Mouse (Mus musculus): ENCODE measurements at regions not wholly inside any gene's neighbourhood (a gene's known extent, or its start where the extent isn't known, plus 50 kb on each side); places are given as distances from the start of the nearest gene placed in this dataset.

- H3K4me1 ChIP-seq (replicated peaks; ENCODE audit: low read depth, low read length) = peaks cover 6% of the 10 kb centered on the region
- H3K27me3 ChIP-seq (ENCODE audit: insufficient read depth, low read length) = peaks cover 29% of the 10 kb centered on the region
- no peak overlapping the region for H3K4me3 ChIP-seq (replicated peaks; ENCODE audit: low read length)
- H3K36me3 ChIP-seq (ENCODE audit: insufficient read depth, low read length) = no peaks in the 10 kb centered on the region
- peaks cover 7% of the 10 kb centered on the region; the same call in 1 of the 2 replicates for H3K9me3 ChIP-seq (ENCODE audit: low read length)
- TF ChIP-seq NANOG (IDR thresholded peaks at IDR 0.05; ENCODE audit: borderline replicate concordance, low read length) (no peak), POU5F1 (IDR thresholded peaks at IDR 0.05; ENCODE audit: borderline replicate concordance, low read length) (no peak), CTCF (conservative IDR thresholded peaks at IDR 0.05; ENCODE audit: low read length) (no peak)
Observed at GRCm38 (mm10) chr13:52217066-52217465, 314.0 kb downstream of the Diras2 start.

DNA sequence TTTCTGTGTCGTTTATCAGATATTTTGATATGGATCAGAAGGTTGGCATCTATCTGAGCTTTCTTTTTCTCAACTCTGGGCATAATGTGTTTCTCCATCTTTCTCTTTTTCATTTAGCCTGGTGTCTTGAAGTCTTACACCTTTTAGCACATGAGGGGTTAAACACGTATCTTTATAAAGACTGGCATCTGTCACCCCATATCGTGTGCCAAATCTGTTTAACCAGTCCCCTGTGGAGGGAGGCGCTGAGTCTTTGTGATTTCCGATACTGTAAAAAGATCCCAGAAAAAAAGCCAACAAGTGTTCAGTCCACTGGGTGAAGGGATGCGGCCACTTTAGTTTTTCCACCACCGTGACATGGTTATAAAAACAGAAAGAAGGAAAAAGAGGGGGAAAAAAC lies 313.3 kb downstream of the Diras2 start:
- peaks cover 7% of the 10 kb centered on the region; the same call in 1 of the 2 replicates for H3K9me3 ChIP-seq (ENCODE audit: low read length)
- H3K4me3 ChIP-seq (replicated peaks; ENCODE audit: low read length) = no peak overlapping the region
- peaks cover 12% of the 10 kb centered on the region for H3K4me1 ChIP-seq (replicated peaks; ENCODE audit: low read depth, low read length)
- peaks cover 29% of the 10 kb centered on the region for H3K27me3 ChIP-seq (ENCODE audit: insufficient read depth, low read length)
- TF ChIP-seq CTCF (conservative IDR thresholded peaks at IDR 0.05; ENCODE audit: low read length) (no peak), POU5F1 (IDR thresholded peaks at IDR 0.05; ENCODE audit: borderline replicate concordance, low read length) (no peak), NANOG (IDR thresholded peaks at IDR 0.05; ENCODE audit: borderline replicate concordance, low read length) (no peak)
- H3K36me3 ChIP-seq (ENCODE audit: insufficient read depth, low read length) = no peaks in the 10 kb centered on the region

- H3K4me3 ChIP-seq (replicated peaks; ENCODE audit: low read length) = 0 out of 2 replicates have a peak overlapping the region, but pooled peaks have one; percentile 32
- H3K4me1 ChIP-seq (replicated peaks; ENCODE audit: low read depth, low read length) = peaks cover 20% of the 10 kb centered on the region
- H3K27me3 ChIP-seq (ENCODE audit: insufficient read depth, low read length) = peaks cover 32% of the 10 kb centered on the region
- TF ChIP-seq NANOG (IDR thresholded peaks at IDR 0.05; ENCODE audit: borderline replicate concordance, low read length) (no peak), CTCF (conservative IDR thresholded peaks at IDR 0.05; ENCODE audit: low read length) (no peak), POU5F1 (IDR thresholded peaks at IDR 0.05; ENCODE audit: borderline replicate concordance, low read length) (no peak)
- no peaks in the 10 kb centered on the region for H3K36me3 ChIP-seq (ENCODE audit: insufficient read depth, low read length)
- H3K9me3 ChIP-seq (ENCODE audit: low read length) = peaks cover 17% of the 10 kb centered on the region
Observed at GRCm38 (mm10) chr13:52222315-52223097, 308.6 kb downstream of the Diras2 start.

GRCm38 (mm10) chr13:52223098-52223962 lies 307.7 kb downstream of the Diras2 start:
- Histone ChIP-seq H3K36me3 (ENCODE audit: insufficient read depth, low read length) (no peaks in the 10 kb centered on the region), H3K27me3 (ENCODE audit: insufficient read depth, low read length) (peaks cover 32% of the 10 kb centered on the region), H3K4me1 (replicated peaks; ENCODE audit: low read depth, low read length) (peaks cover 20% of the 10 kb centered on the region), H3K4me3 (replicated peaks; ENCODE audit: low read length) (no peak overlapping the region; the same call in 1 of the 2 replicates), H3K9me3 (ENCODE audit: low read length) (peaks cover 18% of the 10 kb centered on the region)
- TF ChIP-seq POU5F1 (IDR thresholded peaks at IDR 0.05; ENCODE audit: borderline replicate concordance, low read length) = no peak
- TF ChIP-seq NANOG (IDR thresholded peaks at IDR 0.05; ENCODE audit: borderline replicate concordance, low read length) = no peak
- peak; percentile 42 for TF ChIP-seq CTCF (conservative IDR thresholded peaks at IDR 0.05; ENCODE audit: low read length)

DNA sequence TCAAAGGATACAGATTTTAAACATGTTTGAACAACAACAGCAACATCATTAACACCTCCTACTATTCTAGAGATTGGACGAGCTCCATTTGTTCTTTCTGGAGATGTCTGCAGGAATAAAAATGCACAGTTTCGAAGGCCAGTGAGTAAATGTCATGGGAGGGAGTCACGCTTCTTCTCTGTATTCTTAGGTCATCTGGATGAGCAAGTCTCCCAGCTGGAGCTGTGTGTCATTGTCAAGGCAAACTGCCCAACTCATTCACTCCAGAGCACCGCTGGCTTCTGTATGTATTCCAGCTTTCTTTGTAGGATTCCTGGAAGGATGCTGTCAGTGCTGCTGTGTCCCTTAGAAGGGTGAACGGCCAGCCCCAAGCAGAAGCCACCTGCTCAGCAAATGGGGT lies 297.1 kb downstream of the Diras2 start:
- Histone ChIP-seq H3K27me3 (ENCODE audit: insufficient read depth, low read length) (no peaks in the 10 kb centered on the region), H3K9me3 (ENCODE audit: low read length) (no peaks in the 10 kb centered on the region), H3K36me3 (ENCODE audit: insufficient read depth, low read length) (no peaks in the 10 kb centered on the region), H3K4me3 (replicated peaks; ENCODE audit: low read length) (no peak overlapping the region), H3K4me1 (replicated peaks; ENCODE audit: low read depth, low read length) (peaks cover 15% of the 10 kb centered on the region)
- TF ChIP-seq NANOG (IDR thresholded peaks at IDR 0.05; ENCODE audit: borderline replicate concordance, low read length) (no peak), CTCF (conservative IDR thresholded peaks at IDR 0.05; ENCODE audit: low read length) (no peak), POU5F1 (IDR thresholded peaks at IDR 0.05; ENCODE audit: borderline replicate concordance, low read length) (no peak)

DNA sequence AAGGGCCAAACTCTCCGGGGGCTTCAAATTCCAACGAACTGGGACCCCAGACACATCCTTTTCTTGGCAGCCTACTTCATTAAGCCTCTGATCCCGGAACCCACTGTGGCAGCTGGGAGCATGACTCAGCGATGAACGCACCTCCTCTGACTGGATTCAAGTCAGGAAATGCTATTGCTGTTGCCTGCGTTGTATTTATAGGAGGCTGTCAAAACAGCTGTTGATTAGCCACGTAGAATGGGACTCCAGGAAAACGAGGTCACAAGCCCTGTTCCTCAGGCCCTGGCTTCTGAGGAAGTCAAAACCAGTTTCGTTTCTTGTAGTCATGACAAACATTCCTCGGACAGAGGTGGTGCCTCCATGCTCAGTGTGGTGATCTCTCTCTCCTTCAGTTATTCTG lies 295.0 kb downstream of the Diras2 start:
- H3K4me3 ChIP-seq (replicated peaks; ENCODE audit: low read length) = no peak overlapping the region
- TF ChIP-seq NANOG (IDR thresholded peaks at IDR 0.05; ENCODE audit: borderline replicate concordance, low read length) (no peak), CTCF (conservative IDR thresholded peaks at IDR 0.05; ENCODE audit: low read length) (no peak), POU5F1 (IDR thresholded peaks at IDR 0.05; ENCODE audit: borderline replicate concordance, low read length) (no peak)
- no peaks in the 10 kb centered on the region for H3K27me3 ChIP-seq (ENCODE audit: insufficient read depth, low read length)

DNA sequence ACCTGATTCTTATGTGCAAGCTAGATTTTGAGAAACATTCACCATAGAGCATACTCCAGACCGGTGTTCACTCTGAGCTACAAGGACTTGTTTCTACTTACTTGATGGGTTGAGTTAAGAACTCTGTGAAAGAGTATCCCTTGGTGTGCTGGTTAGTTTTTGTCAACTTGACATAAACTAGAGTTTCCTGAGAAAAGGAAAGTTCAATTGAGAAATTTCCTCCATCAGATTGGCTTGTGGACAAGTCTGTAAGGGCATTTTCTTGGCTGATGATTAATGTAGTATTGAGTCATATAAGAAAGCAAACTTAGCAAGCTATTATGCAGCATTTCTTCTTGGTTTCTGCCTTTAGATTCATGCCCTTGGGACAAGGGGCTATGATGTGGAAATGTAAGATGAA lies 291.5 kb downstream of the Diras2 start:
- Histone ChIP-seq H3K36me3 (ENCODE audit: insufficient read depth, low read length) (no peaks in the 10 kb centered on the region), H3K4me1 (replicated peaks; ENCODE audit: low read depth, low read length) (peaks cover 13% of the 10 kb centered on the region), H3K27me3 (ENCODE audit: insufficient read depth, low read length) (no peaks in the 10 kb centered on the region), H3K4me3 (replicated peaks; ENCODE audit: low read length) (no peak overlapping the region), H3K9me3 (ENCODE audit: low read length) (peaks cover 19% of the 10 kb centered on the region)
- TF ChIP-seq CTCF (conservative IDR thresholded peaks at IDR 0.05; ENCODE audit: low read length) (no peak), NANOG (IDR thresholded peaks at IDR 0.05; ENCODE audit: borderline replicate concordance, low read length) (no peak), POU5F1 (IDR thresholded peaks at IDR 0.05; ENCODE audit: borderline replicate concordance, low read length) (no peak)

More for the DNA sequence above, 295.0 kb downstream of the Diras2 start:
- Histone ChIP-seq H3K36me3 (ENCODE audit: insufficient read depth, low read length) (no peaks in the 10 kb centered on the region), H3K4me1 (replicated peaks; ENCODE audit: low read depth, low read length) (peaks cover 10% of the 10 kb centered on the region), H3K9me3 (ENCODE audit: low read length) (no peaks in the 10 kb centered on the region)

DNA sequence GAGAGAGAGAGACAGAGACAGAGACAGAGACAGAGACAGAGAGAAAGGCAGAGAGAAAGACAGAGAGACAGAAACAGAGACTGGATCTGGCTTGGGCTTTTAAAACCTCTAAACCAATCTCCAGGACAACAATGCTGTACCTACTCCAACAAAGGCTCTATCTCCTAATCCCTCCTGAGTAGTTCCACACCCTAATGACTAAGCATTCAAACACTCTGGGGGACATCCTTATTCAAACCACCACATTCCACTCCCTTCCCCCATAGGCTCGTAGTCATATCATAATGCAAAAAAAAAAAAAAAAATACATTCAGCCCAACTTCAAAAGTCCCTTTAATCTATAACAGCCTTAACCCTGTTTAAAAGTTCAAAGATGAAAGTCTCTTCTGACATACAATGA lies 289.3 kb downstream of the Diras2 start:
- Histone ChIP-seq H3K4me3 (replicated peaks; ENCODE audit: low read length) (no peak overlapping the region), H3K36me3 (ENCODE audit: insufficient read depth, low read length) (no peaks in the 10 kb centered on the region), H3K9me3 (ENCODE audit: low read length) (peaks cover 19% of the 10 kb centered on the region), H3K27me3 (ENCODE audit: insufficient read depth, low read length) (no peaks in the 10 kb centered on the region), H3K4me1 (replicated peaks; ENCODE audit: low read depth, low read length) (peaks cover 4% of the 10 kb centered on the region; the same call in 1 of the 2 replicates)
- TF ChIP-seq NANOG (IDR thresholded peaks at IDR 0.05; ENCODE audit: borderline replicate concordance, low read length) = peak; percentile 32; the same call in 1 of the 2 replicates
- no peak for TF ChIP-seq POU5F1 (IDR thresholded peaks at IDR 0.05; ENCODE audit: borderline replicate concordance, low read length)

Data from E14TG2a.4 (cell line).